In the genomic region with DNA sequence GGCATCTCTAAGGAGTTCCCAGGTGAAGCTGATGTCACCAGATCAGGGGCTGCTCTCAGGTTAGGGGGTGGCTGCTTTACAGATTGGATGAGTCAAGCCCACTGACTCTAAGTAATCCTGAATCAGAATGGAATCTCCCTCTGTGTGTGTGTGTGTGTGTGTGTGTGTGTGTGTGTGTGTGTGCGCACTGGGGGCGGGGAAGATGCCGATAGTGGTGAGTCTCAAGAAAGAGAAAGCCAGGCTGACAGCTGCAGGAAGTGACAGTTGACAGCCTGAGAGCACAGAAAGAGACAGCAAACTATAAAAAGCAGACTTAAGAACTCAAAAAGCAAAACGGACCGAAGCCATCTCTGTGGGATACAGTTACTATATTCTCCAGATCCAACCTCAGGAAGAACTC, we compare ENCODE assay signal across 10 mouse cellular contexts. TPM values are rescaled to one million over a fixed set of nuclear protein-coding genes. Genes with fewer than 3 reads are reported as not detected.
DNase-seq lines count a peak whose midpoint lies in the region; ATAC-seq lines count a peak whose summit lies in the region.
"Had no signal": no experiment of that assay in that cellular context is flagged by ENCODE, and none has a peak within 500 bp of the region (broad histone marks: within the 10 kb centered on the region; RNA-seq: fewer than 3 reads in every experiment).

No protein-coding gene starts in this region.

- DNase-seq in left cerebral cortex, postnatal 14 days (ENCODE audit: low spot score in 2 of 2): peak; percentile 32 to 35
- no peak for DNase-seq in left cerebral cortex, postnatal 4 days
- DNase-seq in T-cell, adult 2 months (ENCODE audit: low spot score): peak; percentile 55
- DNase-seq in thymus, adult 18-20 months: peak; percentile 58 to 79
- DNase-seq in embryo, embryonic 10 days (ENCODE audit: low spot score): no peak
- no peak for DNase-seq in testis, postnatal 10 days (ENCODE audit: low spot score)
- DNase-seq: gastrocnemius, postnatal 10 days; kidney, postnatal 25 days; liver had no signal

- peak; percentile 59 to 60 for ATAC-seq in hematopoietic stem cell, adult 5-6 weeks (replicated peaks in 1 of 2; ENCODE audit: insufficient read depth in 1 of 2, low FRiP score in 2 of 2, low TSS enrichment in 1 of 2, low read depth in 1 of 2, poor library complexity in 2 of 2, severe bottlenecking in 2 of 2)

- intact Hi-C loops in left cerebral cortex, postnatal 14 days (cut with DNase I): no loop called here
- intact Hi-C loops in left cerebral cortex, postnatal 4 days (cut with DNase I): no loop called here

RNA-seq across cellular contexts. Expression of gene Ntrk3, which starts 18.7 kb away (rescaled TPM):
- 100 to 1,000 TPM; 137 TPM for total RNA-seq in left cerebral cortex, postnatal 14 days (2021)
- total RNA-seq in left cerebral cortex, postnatal 4 days (2021): 100 to 1,000 TPM; 130 to 143 TPM
- not detected in 2 replicates for total RNA-seq in hematopoietic stem cell, adult 5-6 weeks (2017)

Comparison
In these comparisons a context has a peak if more than half of its experiments do, and no peak if none do; other contexts are left out.
1. DNase-seq: peak in left cerebral cortex, postnatal 14 days (2 of 2), T-cell, adult 2 months (single experiment) and thymus, adult 18-20 months (2 of 2); none in left cerebral cortex, postnatal 4 days (single experiment), embryo, embryonic 10 days (single experiment) and testis, postnatal 10 days (single experiment).
2. RNA of gene Ntrk3, which starts 18.7 kb away (total RNA-seq): 130 to 143 TPM in left cerebral cortex, postnatal 4 days and 137 TPM in left cerebral cortex, postnatal 14 days; not detected in hematopoietic stem cell, adult 5-6 weeks; every median in the first group is over 100 times any median in the second.